Mouse (Mus musculus): ENCODE results near the gene Otx2. TPM values are rescaled to one million over a fixed set of nuclear protein-coding genes. Genes with fewer than 3 reads are reported as not detected.

The Otx2 gene
- polyA plus RNA-seq, 1 experiment from 2014 or later, result 79.5 TPM

GRCm38 (mm10) chr14:48652256-48652655 lies 21.4 kb downstream of the Otx2 start:
- Histone ChIP-seq H3K27me3 (ENCODE audit: control insufficient read depth, insufficient read depth, low read depth, low read length) (peaks cover 32% of the 10 kb centered on the region), H3K9ac (ENCODE audit: low read depth, low read length) (no peak overlapping the region), H3K9me3 (replicated peaks; ENCODE audit: control insufficient read depth, low read length, poor library complexity, severe bottlenecking) (no peaks in the 10 kb centered on the region), H3K4me3 (ENCODE audit: low read depth, low read length) (no peak overlapping the region), H3K4me2 (ENCODE audit: low read length) (no peak overlapping the region), H3K36me3 (ENCODE audit: control insufficient read depth, insufficient read depth, low read length) (no peaks in the 10 kb centered on the region), H3K27ac (ENCODE audit: low read length) (peak overlapping the region; percentile 5), H3K4me1 (ENCODE audit: control insufficient read depth, insufficient read depth, low read length) (peaks cover 11% of the 10 kb centered on the region; the same call in 1 of the 2 replicates)
- WGBS, result 19% methylated on average over 12 of the region's 12 CpGs
- no peak; the same call in 1 of the 2 replicates for ATAC-seq

- Histone ChIP-seq H3K36me3 (ENCODE audit: control insufficient read depth, insufficient read depth, low read length) (no peaks in the 10 kb centered on the region), H3K4me3 (ENCODE audit: low read depth, low read length) (no peak overlapping the region), H3K9ac (ENCODE audit: low read depth, low read length) (no peak overlapping the region), H3K27me3 (ENCODE audit: control insufficient read depth, insufficient read depth, low read depth, low read length) (peaks cover 30% of the 10 kb centered on the region), H3K27ac (ENCODE audit: low read length) (peak overlapping the region; percentile 5), H3K4me2 (ENCODE audit: low read length) (peak overlapping the region; percentile 27), H3K9me3 (replicated peaks; ENCODE audit: control insufficient read depth, low read length, poor library complexity, severe bottlenecking) (no peaks in the 10 kb centered on the region), H3K4me1 (ENCODE audit: control insufficient read depth, insufficient read depth, low read length) (peaks cover 11% of the 10 kb centered on the region; the same call in 1 of the 2 replicates)
- peak; percentile 47 for ATAC-seq
- 5% methylated on average over 26 of the region's 26 CpGs for WGBS
These were observed 22.0 kb downstream of the Otx2 start for GRCm38 (mm10) chr14:48651471-48652211.

- H3K4me2 ChIP-seq (ENCODE audit: low read length), result no peak overlapping the region
- no peaks in the 10 kb centered on the region for H3K9me3 ChIP-seq (replicated peaks; ENCODE audit: control insufficient read depth, low read length, poor library complexity, severe bottlenecking)
- no peak overlapping the region for H3K27ac ChIP-seq (ENCODE audit: low read length)
- H3K36me3 ChIP-seq (ENCODE audit: control insufficient read depth, insufficient read depth, low read length), result no peaks in the 10 kb centered on the region
- no peak overlapping the region for H3K9ac ChIP-seq (ENCODE audit: low read depth, low read length)
- no peaks in the 10 kb centered on the region for H3K27me3 ChIP-seq (ENCODE audit: control insufficient read depth, insufficient read depth, low read depth, low read length)
- ATAC-seq, result no peak
- no peak overlapping the region for H3K4me3 ChIP-seq (ENCODE audit: low read depth, low read length)
- 77% methylated on average over 12 of the region's 12 CpGs for WGBS
- no peaks in the 10 kb centered on the region for H3K4me1 ChIP-seq (ENCODE audit: control insufficient read depth, insufficient read depth, low read length)
These were observed 31.9 kb downstream of the Otx2 start for GRCm38 (mm10) chr14:48641462-48642395.

- no peak overlapping the region for H3K9ac ChIP-seq (ENCODE audit: low read depth, low read length)
- no peak overlapping the region for H3K4me2 ChIP-seq (ENCODE audit: low read length)
- no peak overlapping the region for H3K4me3 ChIP-seq (ENCODE audit: low read depth, low read length)
- no peaks in the 10 kb centered on the region for H3K4me1 ChIP-seq (ENCODE audit: control insufficient read depth, insufficient read depth, low read length)
- H3K9me3 ChIP-seq (replicated peaks; ENCODE audit: control insufficient read depth, low read length, poor library complexity, severe bottlenecking), result no peaks in the 10 kb centered on the region
- no peaks in the 10 kb centered on the region for H3K36me3 ChIP-seq (ENCODE audit: control insufficient read depth, insufficient read depth, low read length)
- ATAC-seq, result no peak
- WGBS, result 89% methylated on average over 3 of the region's 3 CpGs
- no peaks in the 10 kb centered on the region for H3K27me3 ChIP-seq (ENCODE audit: control insufficient read depth, insufficient read depth, low read depth, low read length)
- H3K27ac ChIP-seq (ENCODE audit: low read length), result no peak overlapping the region
These were observed 40.5 kb downstream of the Otx2 start for GRCm38 (mm10) chr14:48633141-48633540.

GRCm38 (mm10) chr14:48632335-48632734 lies 41.3 kb downstream of the Otx2 start:
- Histone ChIP-seq H3K27ac (ENCODE audit: low read length) (no peak overlapping the region), H3K4me1 (ENCODE audit: control insufficient read depth, insufficient read depth, low read length) (no peaks in the 10 kb centered on the region), H3K27me3 (ENCODE audit: control insufficient read depth, insufficient read depth, low read depth, low read length) (no peaks in the 10 kb centered on the region), H3K36me3 (ENCODE audit: control insufficient read depth, insufficient read depth, low read length) (no peaks in the 10 kb centered on the region), H3K4me2 (ENCODE audit: low read length) (no peak overlapping the region), H3K9ac (ENCODE audit: low read depth, low read length) (no peak overlapping the region), H3K4me3 (ENCODE audit: low read depth, low read length) (no peak overlapping the region), H3K9me3 (replicated peaks; ENCODE audit: control insufficient read depth, low read length, poor library complexity, severe bottlenecking) (no peaks in the 10 kb centered on the region)
- no peak for ATAC-seq
- 93% methylated on average over 8 of the region's 8 CpGs for WGBS

GRCm38 (mm10) chr14:48631486-48631885 lies 42.1 kb downstream of the Otx2 start:
- Histone ChIP-seq H3K4me3 (ENCODE audit: low read depth, low read length) (no peak overlapping the region), H3K4me1 (ENCODE audit: control insufficient read depth, insufficient read depth, low read length) (no peaks in the 10 kb centered on the region), H3K36me3 (ENCODE audit: control insufficient read depth, insufficient read depth, low read length) (no peaks in the 10 kb centered on the region), H3K27ac (ENCODE audit: low read length) (no peak overlapping the region), H3K4me2 (ENCODE audit: low read length) (no peak overlapping the region), H3K9ac (ENCODE audit: low read depth, low read length) (no peak overlapping the region), H3K27me3 (ENCODE audit: control insufficient read depth, insufficient read depth, low read depth, low read length) (no peaks in the 10 kb centered on the region), H3K9me3 (replicated peaks; ENCODE audit: control insufficient read depth, low read length, poor library complexity, severe bottlenecking) (no peaks in the 10 kb centered on the region)
- 86% methylated on average over 2 of the region's 2 CpGs for WGBS
- no peak for ATAC-seq

- no peaks in the 10 kb centered on the region for H3K27me3 ChIP-seq (ENCODE audit: control insufficient read depth, insufficient read depth, low read depth, low read length)
- H3K4me3 ChIP-seq (ENCODE audit: low read depth, low read length), result no peak overlapping the region
- H3K9me3 ChIP-seq (replicated peaks; ENCODE audit: control insufficient read depth, low read length, poor library complexity, severe bottlenecking), result no peaks in the 10 kb centered on the region
- H3K36me3 ChIP-seq (ENCODE audit: control insufficient read depth, insufficient read depth, low read length), result no peaks in the 10 kb centered on the region
- H3K27ac ChIP-seq (ENCODE audit: low read length), result no peak overlapping the region
- no peak overlapping the region for H3K9ac ChIP-seq (ENCODE audit: low read depth, low read length)
- ATAC-seq, result no peak
- no peaks in the 10 kb centered on the region for H3K4me1 ChIP-seq (ENCODE audit: control insufficient read depth, insufficient read depth, low read length)
- no peak overlapping the region for H3K4me2 ChIP-seq (ENCODE audit: low read length)
- 73% methylated on average over 9 of the region's 9 CpGs for WGBS
These were observed 44.2 kb downstream of the Otx2 start for GRCm38 (mm10) chr14:48629404-48629803.

GRCm38 (mm10) chr14:48626271-48626670 lies 47.3 kb downstream of the Otx2 start:
- WGBS, result 91% methylated on average over 4 of the region's 4 CpGs
- ATAC-seq, result no peak
- no peaks in the 10 kb centered on the region for H3K36me3 ChIP-seq (ENCODE audit: control insufficient read depth, insufficient read depth, low read length)
- no peak overlapping the region for H3K4me3 ChIP-seq (ENCODE audit: low read depth, low read length)
- no peaks in the 10 kb centered on the region for H3K4me1 ChIP-seq (ENCODE audit: control insufficient read depth, insufficient read depth, low read length)
- H3K27ac ChIP-seq (ENCODE audit: low read length), result no peak overlapping the region
- no peak overlapping the region for H3K9ac ChIP-seq (ENCODE audit: low read depth, low read length)
- no peaks in the 10 kb centered on the region for H3K27me3 ChIP-seq (ENCODE audit: control insufficient read depth, insufficient read depth, low read depth, low read length)
- H3K9me3 ChIP-seq (replicated peaks; ENCODE audit: control insufficient read depth, low read length, poor library complexity, severe bottlenecking), result no peaks in the 10 kb centered on the region
- H3K4me2 ChIP-seq (ENCODE audit: low read length), result no peak overlapping the region

- no peak overlapping the region for H3K4me3 ChIP-seq (ENCODE audit: low read depth, low read length)
- no peaks in the 10 kb centered on the region for H3K4me1 ChIP-seq (ENCODE audit: control insufficient read depth, insufficient read depth, low read length)
- no peak overlapping the region for H3K27ac ChIP-seq (ENCODE audit: low read length)
- no peak overlapping the region for H3K4me2 ChIP-seq (ENCODE audit: low read length)
- H3K36me3 ChIP-seq (ENCODE audit: control insufficient read depth, insufficient read depth, low read length), result no peaks in the 10 kb centered on the region
- no peaks in the 10 kb centered on the region for H3K27me3 ChIP-seq (ENCODE audit: control insufficient read depth, insufficient read depth, low read depth, low read length)
- WGBS, result 56% methylated on average over 6 of the region's 6 CpGs
- ATAC-seq, result 0 out of 2 replicates have a peak, but pooled peaks have one; percentile 14
- H3K9ac ChIP-seq (ENCODE audit: low read depth, low read length), result no peak overlapping the region
- no peaks in the 10 kb centered on the region for H3K9me3 ChIP-seq (replicated peaks; ENCODE audit: control insufficient read depth, low read length, poor library complexity, severe bottlenecking)
These were observed 48.3 kb downstream of the Otx2 start for GRCm38 (mm10) chr14:48625331-48625694.

Measured in midbrain, embryonic 16.5 days (tissue).